Mouse (Mus musculus): ENCODE data around the gene Rnf130.

The Rnf130 gene

GRCm38 (mm10) chr11:50138206-50138822 is 113.2 kb downstream of the Rnf130 start:
- no peak for DNase-seq (ENCODE audit: low read depth)

GRCm38 (mm10) chr11:50139571-50139970 is 114.4 kb downstream of the Rnf130 start:
- DNase-seq (ENCODE audit: low read depth) = no peak

DNA sequence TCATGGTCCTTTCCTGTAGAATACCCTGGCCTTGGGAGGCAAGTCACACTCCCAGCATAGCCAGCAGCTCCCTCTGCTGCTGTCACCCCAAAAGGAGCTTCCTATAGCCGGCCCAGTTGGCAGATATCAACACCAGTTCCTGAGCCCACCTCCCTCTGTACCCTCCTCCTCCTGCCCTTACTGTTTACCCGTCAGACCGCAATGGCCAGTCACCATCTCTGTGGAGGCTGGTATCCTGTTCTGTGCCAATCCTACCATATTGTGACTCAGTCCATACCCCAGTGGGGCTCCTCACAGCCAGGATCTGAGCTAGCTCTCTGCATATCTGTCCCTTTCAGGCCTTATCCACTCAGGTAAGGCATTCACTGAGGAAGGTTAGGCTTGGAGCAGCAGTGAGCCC is 120.4 kb downstream of the Rnf130 start:
- DNase-seq (ENCODE audit: low read depth) = no peak

DNA sequence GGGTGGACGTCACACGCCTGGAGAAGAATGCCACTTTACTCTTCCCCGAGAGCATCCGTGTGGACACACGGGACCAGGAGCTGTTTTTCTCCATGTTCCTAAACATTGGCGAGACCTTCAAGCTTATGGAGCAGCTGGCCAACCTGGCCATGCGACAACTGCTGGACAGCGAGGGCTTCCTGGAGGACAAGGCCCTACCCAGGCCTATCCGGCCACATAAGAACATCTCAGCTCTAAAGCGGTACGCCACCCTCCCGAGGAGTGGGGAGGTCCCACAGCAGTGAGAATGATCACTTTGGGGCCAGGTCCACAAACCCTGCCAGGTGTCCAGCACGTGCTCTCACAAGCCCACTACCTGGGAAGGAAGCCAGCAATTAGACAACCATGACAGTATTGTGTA is 121.0 kb downstream of the Rnf130 start:
- DNase-seq (ENCODE audit: low read depth) = no peak

DNA sequence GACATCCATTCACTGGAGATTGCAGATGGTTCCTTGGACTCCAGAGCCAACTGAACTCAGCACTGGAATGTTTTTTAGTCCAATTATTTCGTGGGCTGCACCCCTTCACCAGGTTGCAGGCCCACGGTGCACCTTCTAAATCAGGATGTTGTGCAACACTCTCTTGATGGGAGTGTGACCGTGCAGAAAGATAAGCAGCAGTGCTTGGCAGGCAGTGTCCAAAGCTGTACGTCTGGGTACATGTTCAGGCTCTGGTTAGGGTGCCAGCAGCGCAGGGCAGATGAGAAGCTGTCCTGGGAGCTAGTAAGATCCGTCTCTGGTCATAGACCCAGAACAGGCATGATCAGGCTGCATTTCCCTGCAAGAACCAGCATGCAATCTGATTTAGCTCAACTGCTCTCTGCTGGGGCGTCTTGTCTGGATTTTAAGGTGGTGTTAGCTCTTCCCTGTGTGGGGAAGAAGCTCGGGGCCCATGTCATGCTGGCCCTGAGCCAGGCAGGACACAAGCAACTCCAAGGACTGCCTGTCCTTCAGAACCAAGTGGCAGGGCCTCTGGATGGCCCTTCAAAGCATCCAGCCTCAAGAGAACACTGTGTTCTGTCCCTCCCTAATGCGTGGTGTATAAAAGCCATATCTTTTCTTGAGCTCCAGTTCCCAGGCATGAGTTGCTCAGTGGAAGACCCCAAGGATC is 122.3 kb downstream of the Rnf130 start:
- no peak for DNase-seq (ENCODE audit: low read depth)

- DNase-seq (ENCODE audit: low read depth) = no peak
Measured at GRCm38 (mm10) chr11:50147958-50148476, 122.9 kb downstream of the Rnf130 start.

- DNase-seq (ENCODE audit: low read depth) = no peak
Measured at GRCm38 (mm10) chr11:50149200-50149599, 124.1 kb downstream of the Rnf130 start.

- DNase-seq (ENCODE audit: low read depth) = no peak
Measured at GRCm38 (mm10) chr11:50149603-50150150, 124.5 kb downstream of the Rnf130 start.

DNA sequence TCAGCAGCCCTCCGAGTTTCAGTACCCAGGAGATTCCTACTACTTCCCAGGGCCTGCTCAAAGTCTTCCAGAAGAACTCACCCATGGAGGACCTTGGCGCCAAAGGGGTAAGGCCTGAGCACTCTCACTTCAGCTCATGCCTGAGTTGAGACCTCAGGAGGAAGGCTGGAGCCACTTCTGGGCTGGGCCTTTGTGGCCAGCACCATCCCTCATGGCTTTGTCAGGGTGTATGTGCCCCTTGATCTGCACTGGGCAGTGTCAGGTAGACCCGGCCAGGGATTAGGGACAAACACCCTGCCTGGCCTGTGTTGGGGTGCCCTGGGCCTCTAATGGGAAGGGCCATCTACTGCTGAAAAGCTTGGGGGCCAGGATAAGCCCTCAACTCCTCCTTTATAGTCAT is 126.2 kb downstream of the Rnf130 start:
- DNase-seq (ENCODE audit: low read depth) = no peak

DNA sequence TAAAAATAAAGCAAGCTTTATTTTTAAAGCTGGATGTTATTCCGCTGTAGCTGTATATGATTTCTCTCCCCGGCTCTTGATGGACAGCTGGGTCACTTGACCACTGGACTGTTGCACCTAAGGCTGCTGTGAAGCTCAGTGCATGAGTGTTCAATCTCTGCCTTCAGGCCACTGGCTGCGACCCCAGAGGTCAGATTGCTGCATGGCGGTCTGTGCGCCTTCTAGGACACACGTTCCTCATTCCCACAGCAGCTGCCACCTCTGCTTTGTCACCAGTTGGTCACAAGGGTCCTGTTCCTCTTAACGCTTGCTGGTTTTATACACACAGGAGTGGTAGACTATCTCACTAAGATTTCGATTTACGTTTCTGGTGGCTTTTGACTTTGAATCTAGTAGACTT is 129.0 kb downstream of the Rnf130 start:
- DNase-seq (ENCODE audit: low read depth) = no peak
